Mouse (Mus musculus) left cerebral cortex, postnatal 14 days (tissue): ENCODE data around the gene Nckap5. TPM values are rescaled to one million over a fixed set of nuclear protein-coding genes. Genes with fewer than 3 reads are reported as not detected.
"Not testable (repeated sequence)": the region's sequence is repeated elsewhere in the genome, so short reads cannot be mapped to it uniquely, and the experiment has no call there.

Experiments
- DNase-seq, 2 experiments: peaks; one replicate each; pipeline ENCODE4 v3.0.0; 2021 to 2022; ENCODE audit warnings: low spot score in 2 of 2, mixed read lengths in 1 of 2
- intact Hi-C: fragments of 180-260 bp; cut with DNase I; formaldehyde crosslinking; loops from one replicate; pipeline ENCODE4 v1.15.1; 2025
- total RNA-seq, 2 experiments: library from RNA; stranded (reverse); gene quantifications; 2 replicates each; pipeline ENCODE4 v1.2.3; 2021

Nckap5 gene
- total RNA-seq, 2 experiments from 2014 or later = 6.6 to 8.0 TPM

- intact Hi-C loops = no loop called here
- DNase-seq = no peak
Measured at GRCm38 (mm10) chr1:126155816-126156215, 674.8 kb downstream of the Nckap5 start.

- DNase-seq = peak; percentile 73 to 75
- intact Hi-C loops = no loop called here
Measured at GRCm38 (mm10) chr1:126153516-126154234, 676.9 kb downstream of the Nckap5 start.

- peak; percentile 8 to 14 for DNase-seq
- intact Hi-C loops = no loop called here
Measured at GRCm38 (mm10) chr1:126152217-126152616, 678.4 kb downstream of the Nckap5 start.

GRCm38 (mm10) chr1:126149966-126150365 is 680.6 kb downstream of the Nckap5 start:
- no peak for DNase-seq
- intact Hi-C loops = no loop called here

GRCm38 (mm10) chr1:126135717-126136116 is 694.9 kb downstream of the Nckap5 start:
- intact Hi-C loops = no loop called here
- DNase-seq = no peak

GRCm38 (mm10) chr1:126132316-126132715 is 698.3 kb downstream of the Nckap5 start:
- DNase-seq = no peak
- intact Hi-C loops = no loop called here

GRCm38 (mm10) chr1:126129129-126129528 is 701.5 kb downstream of the Nckap5 start:
- DNase-seq = no peak
- intact Hi-C loops = no loop called here

GRCm38 (mm10) chr1:126123111-126123510 is 707.5 kb downstream of the Nckap5 start:
- intact Hi-C loops = no loop called here
- no peak for DNase-seq

GRCm38 (mm10) chr1:126120506-126120905 is 710.1 kb downstream of the Nckap5 start:
- intact Hi-C loops = no loop called here
- no peak for DNase-seq

- intact Hi-C loops = no loop called here
- no peak for DNase-seq
Measured at GRCm38 (mm10) chr1:126116034-126116433, 714.6 kb downstream of the Nckap5 start.

- DNase-seq = no peak
- intact Hi-C loops = no loop called here
Measured at GRCm38 (mm10) chr1:126105673-126106256, 724.8 kb downstream of the Nckap5 start.

GRCm38 (mm10) chr1:126094346-126094745 is 736.3 kb downstream of the Nckap5 start:
- no peak for DNase-seq
- intact Hi-C loops = no loop called here

GRCm38 (mm10) chr1:126091979-126092378 is 738.6 kb downstream of the Nckap5 start:
- intact Hi-C loops = not testable (repeated sequence)

GRCm38 (mm10) chr1:126087181-126087580 is 743.4 kb downstream of the Nckap5 start:
- DNase-seq = no peak
- intact Hi-C loops = no loop called here

More at GRCm38 (mm10) chr1:126091979-126092378, 738.6 kb downstream of the Nckap5 start:
- not testable (repeated sequence) for DNase-seq

GRCm38 (mm10) chr1:126076312-126076711 is 754.3 kb downstream of the Nckap5 start:
- intact Hi-C loops = no loop called here
- DNase-seq = no peak

GRCm38 (mm10) chr1:126070861-126071260 is 759.7 kb downstream of the Nckap5 start:
- intact Hi-C loops = no loop called here

GRCm38 (mm10) chr1:126051491-126051890 is 779.1 kb downstream of the Nckap5 start:
- DNase-seq = no peak
- intact Hi-C loops = no loop called here

More at GRCm38 (mm10) chr1:126070861-126071260, 759.7 kb downstream of the Nckap5 start:
- DNase-seq = no peak

- DNase-seq = no peak
Measured at GRCm38 (mm10) chr1:126042886-126043285, 787.7 kb downstream of the Nckap5 start.

GRCm38 (mm10) chr1:126027536-126027935 is 803.1 kb downstream of the Nckap5 start:
- intact Hi-C loops = no loop called here
- no peak for DNase-seq

More at GRCm38 (mm10) chr1:126042886-126043285, 787.7 kb downstream of the Nckap5 start:
- intact Hi-C loops = no loop called here

- intact Hi-C loops = no loop called here
- DNase-seq = peak; percentile 48 to 76
Measured at GRCm38 (mm10) chr1:126024518-126024917, 806.1 kb downstream of the Nckap5 start.

- intact Hi-C loops = no loop called here
- no peak for DNase-seq
Measured at GRCm38 (mm10) chr1:126022959-126023358, 807.6 kb downstream of the Nckap5 start.
